Mouse (Mus musculus) stomach, embryonic 15.5 days (tissue): ENCODE measurements around the gene Lasp1. TPM values are rescaled to one million over a fixed set of nuclear protein-coding genes. Genes with fewer than 3 reads are reported as not detected.

Source experiments
- ATAC-seq: fragments of 200-750 bp; cut with Nextera tagmentation; 2 replicates; pipeline ENCODE4 v1.8.0; 2017; ENCODE audit warnings: low read depth, moderate number of reproducible peaks, moderate TSS enrichment; ENCODE audit not compliant: insufficient read depth, low FRiP score
- H3K27ac ChIP-seq: fragments of 300-500 bp; sonication (generic); 2 replicates; pipeline ENCODE4 v1.5.1; 2015; ENCODE audit warnings: mild to moderate bottlenecking, inconsistent platforms
- H3K27me3 ChIP-seq: fragments of 300-500 bp; sonication (generic); replicated peaks from 2 replicates; pipeline ENCODE4 v1.6.1; 2015; ENCODE audit warnings: inconsistent platforms
- H3K36me3 ChIP-seq: fragments of 300-500 bp; sonication (generic); 2 replicates; pipeline ENCODE4 v1.6.1; 2015; ENCODE audit warnings: inconsistent platforms
- H3K4me1 ChIP-seq: fragments of 300-500 bp; sonication (generic); 2 replicates; pipeline ENCODE4 v1.6.1; 2015; ENCODE audit warnings: inconsistent platforms
- H3K4me2 ChIP-seq: fragments of 300-500 bp; sonication (generic); 2 replicates; pipeline ENCODE4 v1.6.1; 2015; ENCODE audit warnings: mild to moderate bottlenecking, inconsistent platforms
- H3K4me3 ChIP-seq: fragments of 300-500 bp; sonication (generic); replicated peaks from 2 replicates; pipeline ENCODE4 v1.5.1; 2015; ENCODE audit warnings: inconsistent platforms
- H3K9ac ChIP-seq: fragments of 300-500 bp; sonication (generic); 2 replicates; pipeline ENCODE4 v1.6.1; 2015; ENCODE audit warnings: inconsistent platforms
- H3K9me3 ChIP-seq: fragments of 300-500 bp; sonication (generic); 2 replicates; pipeline ENCODE4 v1.6.1; 2016; ENCODE audit warnings: inconsistent platforms
- WGBS: fragments of 180-500 bp; shearing (Covaris S2); methylation state at CpG from one replicate; pipeline ENCODE4 v1.1.7; 2015; 5-methylcytosine and 5-hydroxymethylcytosine counted together
- polyA plus RNA-seq: library from polyadenylated mRNA; unstranded; fragments of >200 nt; fragmentation: Nextera tagmentation; extraction: Ambion mirVana; gene quantifications from 2 replicates; pipeline ENCODE4 v1.2.1, GENCODE M21; 2015

Gene Lasp1
- polyA plus RNA-seq, 1 experiment from 2014 or later: 112 TPM

GRCm38 (mm10) chr11:97885296-97885915, 86.6 kb downstream of the Lasp1 start:
- WGBS: 92% methylated on average over 2 of the region's 2 CpGs
- Histone ChIP-seq H3K27me3 (no peaks in the 10 kb centered on the region), H3K9me3 (no peaks in the 10 kb centered on the region), H3K4me3 (no peak overlapping the region), H3K36me3 (no peaks in the 10 kb centered on the region), H3K4me1 (no peaks in the 10 kb centered on the region), H3K9ac (no peak overlapping the region), H3K4me2 (no peak overlapping the region), H3K27ac (no peak overlapping the region)
- no peak for ATAC-seq

Other genes with a start within 250 kb of the Lasp1 start
- 0.33 and 0.44 TPM in 2 replicates for gene Srcin1, start 222.8 kb upstream of the Lasp1 start, polyA plus RNA-seq
- gene Epop, start 169.3 kb upstream of the Lasp1 start, polyA plus RNA-seq: 3.7 and 3.9 TPM in 2 replicates
- gene Mllt6, start 135.6 kb upstream of the Lasp1 start, polyA plus RNA-seq: 2.2 TPM in 2 replicates
- 37.2 and 40.7 TPM in 2 replicates for gene Cisd3, start 113.2 kb upstream of the Lasp1 start, polyA plus RNA-seq
- gene Pcgf2, start 98.5 kb upstream of the Lasp1 start, polyA plus RNA-seq: 12.1 and 13.6 TPM in 2 replicates
- 396 and 424 TPM in 2 replicates for gene Psmb3, start 95.6 kb upstream of the Lasp1 start, polyA plus RNA-seq
- gene Pip4k2b, start 54.3 kb upstream of the Lasp1 start, polyA plus RNA-seq: 1.4 and 1.5 TPM in 2 replicates
- gene Cwc25, start 32.4 kb upstream of the Lasp1 start, polyA plus RNA-seq: 14.8 and 16.8 TPM in 2 replicates
- 0.37 and 0.60 TPM in 2 replicates for gene 1700001P01Rik, start 23.1 kb upstream of the Lasp1 start, polyA plus RNA-seq
- gene Rpl23, start 16.6 kb upstream of the Lasp1 start, polyA plus RNA-seq: 502 and 526 TPM in 2 replicates
- gene B230217C12Rik, start 41.8 kb downstream of the Lasp1 start, polyA plus RNA-seq: 4.0 and 5.7 TPM in 2 replicates
- 0.52 and 0.65 TPM in 2 replicates for gene Fbxo47, start 85.2 kb downstream of the Lasp1 start, polyA plus RNA-seq
- 0.73 and 1.0 TPM in 2 replicates for gene Plxdc1, start 187.4 kb downstream of the Lasp1 start, polyA plus RNA-seq
- 8.2 and 13.4 TPM in 2 replicates for gene Arl5c, start 197.2 kb downstream of the Lasp1 start, polyA plus RNA-seq
- gene Cacnb1, start 224.0 kb downstream of the Lasp1 start, polyA plus RNA-seq: 7.3 and 9.5 TPM in 2 replicates
- 855 and 1,061 TPM in 2 replicates for gene Rpl19, start 227.7 kb downstream of the Lasp1 start, polyA plus RNA-seq